8 mouse cellular contexts compared by ENCODE assay signal in the genomic region with DNA sequence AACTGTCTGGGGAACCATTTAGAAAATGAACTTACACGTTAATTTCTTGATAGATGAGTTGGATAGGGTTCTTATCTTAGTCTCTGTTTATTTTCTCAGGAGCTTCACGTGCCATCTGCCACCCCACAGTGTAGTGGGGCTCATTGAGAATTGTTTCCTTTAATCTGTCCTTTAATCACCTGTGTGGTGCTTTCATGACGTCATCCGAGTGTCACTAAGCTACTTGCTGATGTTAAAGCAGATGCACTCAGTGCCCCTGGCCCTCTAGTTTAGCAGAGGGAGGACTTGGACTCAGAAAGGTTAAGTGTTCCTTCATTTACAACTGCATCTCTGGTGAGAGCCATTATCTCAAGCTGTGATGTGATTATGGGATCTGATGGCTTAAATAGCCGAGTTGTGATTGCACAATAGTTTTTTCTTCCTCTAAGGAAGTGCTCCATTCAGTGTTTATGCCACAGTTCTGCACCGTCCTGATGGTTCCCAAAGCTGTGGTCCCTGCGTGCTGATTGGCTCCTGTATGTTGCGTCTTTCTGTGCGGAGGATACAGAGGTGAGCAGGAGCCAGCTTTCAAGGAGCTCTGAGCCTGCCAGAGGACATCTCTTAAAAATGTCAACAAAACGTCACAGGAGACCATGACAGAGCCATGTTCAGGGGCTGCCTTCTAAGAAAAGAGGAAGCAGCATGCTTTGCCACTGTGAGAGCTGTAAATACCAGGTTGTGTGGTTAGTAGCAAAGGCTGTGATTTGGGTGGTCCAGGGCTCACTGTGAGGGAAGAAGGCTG. TPM values are rescaled to one million over a fixed set of nuclear protein-coding genes. Genes with fewer than 3 reads are reported as not detected.
A peak's percentile ranks its signal among the peaks of the same experiment; 100 is the strongest.
DNase-seq lines count a peak whose midpoint lies in the region; ATAC-seq and TF ChIP-seq lines count a peak whose summit lies in the region.

No protein-coding gene starts in this region.

- no peaks in the 10 kb centered on the region for H3K27me3 ChIP-seq in hindbrain, embryonic 11.5 days (ENCODE audit: control insufficient read depth, insufficient read depth, low read length)
- H3K27me3 ChIP-seq in megakaryocyte, embryonic 14.5 days (replicated peaks) = peaks cover 7% of the 10 kb centered on the region
- no peaks in the 10 kb centered on the region for H3K27me3 ChIP-seq in stomach, postnatal 0 days (ENCODE audit: control insufficient read depth, insufficient read depth, low read length)

- intact Hi-C loops in left cerebral cortex, adult 2 months (cut with DNase I) = loop anchor here (2.0 kb wide), 1 partner anchor 51 kb away; no protein-coding TSS in a partner anchor

- peak overlapping the region; percentile 84 for H3K27ac ChIP-seq in left cerebral cortex, adult 2 months
- H3K27ac ChIP-seq in hindbrain, embryonic 11.5 days (ENCODE audit: low read depth, low read length) = peak overlapping the region; percentile 65; the same call in 1 of the 2 replicates
- peak overlapping the region; percentile 65; the same call in 1 of the 2 replicates for H3K27ac ChIP-seq in stomach, postnatal 0 days (replicated peaks)

- peak overlapping the region; percentile 93 for H3K4me3 ChIP-seq in left cerebral cortex, adult 2 months
- peak overlapping the region; percentile 81 for H3K4me3 ChIP-seq in hindbrain, embryonic 11.5 days (ENCODE audit: low read depth, low read length)
- H3K4me3 ChIP-seq in megakaryocyte, embryonic 14.5 days (replicated peaks) = peak overlapping the region; percentile 77
- H3K4me3 ChIP-seq in stomach, postnatal 0 days (ENCODE audit: low read depth, low read length) = peak overlapping the region; percentile 12; the same call in 1 of the 2 replicates

- H3K9ac ChIP-seq in hindbrain, embryonic 11.5 days (ENCODE audit: low read depth, low read length) = peak overlapping the region; percentile 40; the same call in 1 of the 2 replicates
- H3K9ac ChIP-seq in stomach, postnatal 0 days (ENCODE audit: low read length) = peak overlapping the region; percentile 27; the same call in 1 of the 2 replicates

- peak overlapping the region; percentile 62; the same call in 1 of the 2 replicates for H3K4me2 ChIP-seq in hindbrain, embryonic 11.5 days (replicated peaks; ENCODE audit: low read depth, low read length)
- H3K4me2 ChIP-seq in stomach, postnatal 0 days (replicated peaks; ENCODE audit: low read depth) = peak overlapping the region; percentile 27

- H3K9me3 ChIP-seq in hindbrain, embryonic 11.5 days (ENCODE audit: control insufficient read depth, low read length) = no peaks in the 10 kb centered on the region
- no peaks in the 10 kb centered on the region for H3K9me3 ChIP-seq in megakaryocyte, embryonic 14.5 days
- no peaks in the 10 kb centered on the region for H3K9me3 ChIP-seq in stomach, postnatal 0 days (ENCODE audit: control insufficient read depth, low read length)

- H3K4me1 ChIP-seq in hindbrain, embryonic 11.5 days (replicated peaks; ENCODE audit: control insufficient read depth, insufficient read depth, low read length) = peaks cover 3% of the 10 kb centered on the region; the same call in 1 of the 2 replicates
- peaks cover 49% of the 10 kb centered on the region for H3K4me1 ChIP-seq in megakaryocyte, embryonic 14.5 days
- peaks cover 8% of the 10 kb centered on the region for H3K4me1 ChIP-seq in stomach, postnatal 0 days (replicated peaks; ENCODE audit: control insufficient read depth, insufficient read depth)

- WGBS in hindbrain, embryonic 11.5 days = 59% methylated on average over 10 of the region's 10 CpGs
- 27% methylated on average over 10 of the region's 10 CpGs for WGBS in stomach, postnatal 0 days

- no peaks in the 10 kb centered on the region for H3K36me3 ChIP-seq in hindbrain, embryonic 11.5 days (ENCODE audit: control insufficient read depth, insufficient read depth, low read length)
- no peaks in the 10 kb centered on the region for H3K36me3 ChIP-seq in megakaryocyte, embryonic 14.5 days (replicated peaks; ENCODE audit: low read length)
- no peaks in the 10 kb centered on the region for H3K36me3 ChIP-seq in stomach, postnatal 0 days (ENCODE audit: control insufficient read depth, insufficient read depth, low read length)

- no peak for TF ChIP-seq CTCF in left cerebral cortex, adult 2 months (IDR thresholded peaks at IDR 0.05)
- no peak for TF ChIP-seq CTCF in brain, embryonic 14.5 days (IDR thresholded peaks at IDR 0.05; ENCODE audit: borderline replicate concordance, extremely low read depth, insufficient read depth, insufficient read length)
- TF ChIP-seq CTCF in stomach, postnatal 0 days (IDR thresholded peaks at IDR 0.05; ENCODE audit: low read depth) = no peak

- TF ChIP-seq EP300 in stomach, postnatal 0 days (optimal IDR thresholded peaks at IDR 0.05) = no peak

- DNase-seq in left cerebral cortex, adult 2 months (ENCODE audit: extremely low spot score in 1 of 2, low spot score in 2 of 2) = no peak
- DNase-seq in left cerebral cortex, adult 9 months (ENCODE audit: low spot score in 2 of 2) = no peak
- peak; percentile 44 for DNase-seq in brain, embryonic 14.5 days (ENCODE audit: low read depth)
- DNase-seq in hindbrain, embryonic 11.5 days (ENCODE audit: low spot score) = no peak
- no peak for DNase-seq in stomach, postnatal 0 days (ENCODE audit: low spot score)
- no peak for DNase-seq in layer of hippocampus, adult 18-20 months (ENCODE audit: low spot score in 2 of 2)
- DNase-seq in testis, postnatal 10 days (ENCODE audit: low spot score) = no peak

- TF ChIP-seq POLR2A in brain, embryonic 14.5 days (IDR thresholded peaks at IDR 0.05; ENCODE audit: borderline replicate concordance, extremely low read depth, insufficient read depth, insufficient read length, poor library complexity, severe bottlenecking) = no peak

- no peak for ATAC-seq in hindbrain, embryonic 11.5 days (ENCODE audit: low FRiP score)
- no peak for ATAC-seq in stomach, postnatal 0 days (ENCODE audit: low FRiP score, low TSS enrichment)

RNA-seq across cellular contexts. Expression of a gene that starts 3.0 kb away (rescaled TPM):
- total RNA-seq in left cerebral cortex, adult 2 months (2021) = 10 to 100 TPM; 62.6 to 71.3 TPM
- polyA plus RNA-seq in brain, embryonic 14.5 days (2012; rRNA removed) = 25.5 and 33.7 TPM in 2 replicates
- polyA plus RNA-seq in hindbrain, embryonic 11.5 days (2014; fragmentation: Nextera tagmentation; extraction: Ambion mirVana) = 24.1 and 29.6 TPM in 2 replicates
- 0.46 TPM in 1 of 2 replicates, not detected in the other for polyA plus RNA-seq in megakaryocyte, embryonic 14.5 days (2012; ENCODE audit: insufficient read depth, low replicate concordance)
- polyA plus RNA-seq in stomach, postnatal 0 days (2015; fragmentation: Nextera tagmentation; extraction: Ambion mirVana) = 5.2 TPM in 2 replicates
- total RNA-seq in layer of hippocampus, adult 18-20 months (2021) = 10 to 100 TPM; 50.5 to 50.8 TPM

Comparison
In these comparisons a context has a peak if more than half of its experiments do, and no peak if none do; other contexts are left out.
1. H3K4me3 ChIP-seq: peak in every context shown above with its lines; median percentile 93 in left cerebral cortex, adult 2 months; 81 in hindbrain, embryonic 11.5 days; 77 in megakaryocyte, embryonic 14.5 days; 12 in stomach, postnatal 0 days.